Mouse (Mus musculus): ENCODE measurements around the gene Supt5.

The Supt5 gene

DNA sequence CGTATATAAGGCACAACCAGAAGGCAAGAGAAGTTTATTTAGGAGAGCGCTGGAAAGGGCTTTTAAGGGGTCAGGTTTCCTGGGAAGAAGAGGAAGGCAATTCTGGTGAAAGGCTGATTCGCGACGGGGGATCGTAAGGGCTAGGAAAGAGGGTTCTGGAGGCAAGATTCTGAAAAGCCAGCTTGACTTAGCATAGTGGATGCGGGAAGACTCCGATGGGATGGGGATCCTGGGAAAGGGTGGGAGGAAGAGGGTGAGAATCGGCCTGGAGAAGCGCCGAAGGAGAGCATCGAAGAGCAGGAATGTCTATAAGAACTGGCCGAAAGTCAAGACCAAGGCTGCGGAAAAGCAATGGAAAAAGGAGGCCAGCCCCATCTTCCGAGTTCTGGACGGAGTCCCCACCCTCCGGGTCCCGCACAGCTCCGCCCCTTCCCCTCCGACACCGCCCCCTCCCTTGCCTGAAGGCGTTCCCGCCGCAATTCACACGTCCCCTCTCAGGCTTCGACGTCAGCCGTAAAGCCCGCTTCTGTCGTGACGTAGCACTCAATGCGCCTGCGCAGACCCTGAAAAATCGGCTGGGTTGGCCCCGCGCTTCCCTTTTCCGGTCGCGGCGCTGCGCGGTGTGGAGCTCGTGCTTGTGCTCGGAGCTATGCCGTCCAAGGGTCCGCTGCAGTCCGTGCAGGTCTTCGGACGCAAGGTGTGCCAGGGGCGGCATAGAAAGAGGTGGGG, 11.8 kb upstream of the Supt5 start, which contains the start of gene Rps16:
Gene Rps16, plus strand, starts transcription at position 498 of the 729 bp plus-strand sequence.
- peak; percentile 98 for DNase-seq

DNA sequence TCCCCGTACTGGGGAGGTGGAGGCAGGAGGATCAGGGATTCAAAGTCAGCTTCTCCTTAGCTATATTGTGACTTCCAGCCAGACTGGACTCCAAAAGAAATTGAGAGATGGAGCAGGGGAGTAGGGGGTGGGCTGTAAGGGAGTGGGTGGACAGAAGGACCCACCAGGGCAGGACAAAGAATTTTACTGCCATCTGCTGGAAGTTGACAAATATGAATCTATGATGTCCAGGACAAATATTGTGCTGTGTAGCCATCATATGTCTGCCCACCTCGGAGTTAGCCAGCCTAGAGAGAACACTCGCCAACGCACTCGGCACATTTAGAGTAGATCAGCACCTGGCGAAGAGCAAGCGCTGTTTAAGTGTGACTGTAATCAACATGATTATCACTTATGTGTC, 10.1 kb upstream of the Supt5 start:
- no peak for DNase-seq

DNA sequence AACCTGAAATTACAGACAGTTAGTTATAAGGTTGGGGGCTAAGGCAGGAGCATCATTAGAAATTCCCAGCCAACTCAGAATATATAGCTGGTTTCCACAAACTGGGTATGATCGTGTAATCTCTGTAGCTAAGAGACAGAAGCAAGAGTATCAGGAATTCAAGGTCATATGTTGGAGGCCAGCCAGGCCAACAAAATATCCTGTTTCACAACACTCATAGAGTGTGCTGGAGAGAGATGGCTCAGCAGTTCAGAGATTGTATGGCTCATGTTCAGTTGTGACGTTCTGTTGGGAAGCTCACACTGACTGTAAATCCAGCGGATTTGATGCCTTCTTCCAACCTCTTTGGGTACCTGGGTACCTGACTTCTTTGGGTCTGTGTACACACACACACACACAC, 9.2 kb upstream of the Supt5 start:
- DNase-seq: no peak

DNA sequence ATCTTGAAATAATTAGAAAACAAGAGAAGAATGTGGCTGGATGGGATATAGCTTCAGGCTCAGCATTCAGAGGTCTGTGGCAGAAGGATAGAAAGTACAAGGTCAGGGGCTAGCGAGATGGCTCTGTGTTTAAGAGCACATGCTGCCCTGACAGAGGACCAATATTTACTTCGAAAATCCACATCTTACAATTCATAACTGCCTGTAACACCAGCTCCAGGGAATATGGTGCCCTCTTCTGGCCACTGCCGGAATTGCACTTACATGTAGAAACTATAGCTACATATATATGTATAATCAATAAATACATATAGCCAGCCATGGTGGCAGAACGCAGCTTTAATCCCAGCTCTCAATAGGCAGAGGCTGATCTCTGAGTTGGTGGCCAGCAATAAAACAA, 6.1 kb upstream of the Supt5 start:
- peak; percentile 30 for DNase-seq

DNA sequence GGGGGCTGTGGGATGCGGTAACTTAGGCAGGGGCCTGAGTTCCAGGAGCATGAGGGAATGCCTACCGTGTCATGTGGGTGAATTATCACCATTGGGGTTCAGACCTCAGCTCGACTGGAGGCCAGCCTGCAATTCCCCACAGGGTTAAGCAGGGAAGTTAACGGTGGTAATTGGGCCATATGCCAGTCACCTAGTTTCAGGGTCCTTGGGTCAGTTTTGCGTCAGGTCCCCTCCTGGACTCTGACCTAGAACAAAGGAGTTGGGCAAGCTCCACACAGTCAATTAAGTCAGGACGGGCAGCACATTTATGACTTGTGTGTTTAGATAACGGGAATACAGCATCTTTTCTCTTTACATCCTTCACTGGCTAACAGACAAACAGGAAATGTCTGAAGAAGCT, 2.8 kb upstream of the Supt5 start:
- no peak for DNase-seq

DNA sequence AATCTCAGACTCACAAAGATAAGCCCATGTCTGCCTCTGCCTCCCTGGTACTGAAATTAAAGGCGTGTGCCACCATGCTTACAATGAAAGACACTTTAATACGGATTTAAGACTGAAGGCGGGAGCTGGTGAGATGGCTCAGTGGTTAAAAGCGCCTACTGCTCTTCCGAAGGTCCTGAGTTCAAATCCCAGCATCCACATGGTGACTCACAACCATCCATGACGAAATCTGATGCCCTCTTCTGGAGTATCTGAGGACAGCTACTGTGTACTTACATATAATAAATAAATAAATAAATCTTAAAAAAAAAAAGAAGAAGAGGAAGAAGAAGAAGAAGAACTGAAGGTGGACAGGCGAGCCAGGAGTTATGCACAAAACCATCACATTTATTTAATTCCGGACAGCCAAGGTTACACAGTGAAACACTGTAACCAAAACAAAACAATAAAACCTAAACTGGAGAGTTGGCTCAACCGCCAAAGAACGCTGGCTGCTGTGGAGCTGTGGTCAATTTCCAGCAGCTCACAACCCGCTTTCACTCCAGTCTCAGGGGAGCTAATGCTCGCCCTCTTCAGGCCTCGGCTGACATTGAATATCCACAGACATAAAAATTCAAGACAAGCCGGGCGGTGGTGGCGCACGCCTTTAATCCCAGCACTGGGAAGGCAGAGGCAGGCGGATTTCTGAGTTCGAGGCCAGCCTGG, 819 bp upstream of the Supt5 start:
- DNase-seq: peak; percentile 11

DNA sequence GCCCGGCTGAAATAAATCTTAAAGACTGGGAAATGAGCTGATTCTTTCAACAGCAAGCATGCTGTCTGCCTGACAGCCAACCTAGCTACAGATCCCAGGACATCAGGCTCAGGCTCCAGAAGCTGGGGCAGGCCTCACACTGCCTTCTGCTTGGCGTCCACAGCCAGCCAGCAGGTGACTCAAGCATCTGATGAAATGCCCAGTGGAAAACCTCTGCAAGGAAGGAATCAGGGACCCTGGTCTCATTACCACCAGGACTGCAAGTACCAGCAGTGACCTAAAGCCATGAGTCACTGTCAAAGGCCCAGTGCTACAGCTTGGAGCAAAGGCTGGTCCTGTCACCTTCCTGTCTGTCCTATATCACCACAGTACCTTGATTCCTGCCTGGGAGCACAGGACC, 3.1 kb downstream of the Supt5 start:
- no peak for DNase-seq

DNA sequence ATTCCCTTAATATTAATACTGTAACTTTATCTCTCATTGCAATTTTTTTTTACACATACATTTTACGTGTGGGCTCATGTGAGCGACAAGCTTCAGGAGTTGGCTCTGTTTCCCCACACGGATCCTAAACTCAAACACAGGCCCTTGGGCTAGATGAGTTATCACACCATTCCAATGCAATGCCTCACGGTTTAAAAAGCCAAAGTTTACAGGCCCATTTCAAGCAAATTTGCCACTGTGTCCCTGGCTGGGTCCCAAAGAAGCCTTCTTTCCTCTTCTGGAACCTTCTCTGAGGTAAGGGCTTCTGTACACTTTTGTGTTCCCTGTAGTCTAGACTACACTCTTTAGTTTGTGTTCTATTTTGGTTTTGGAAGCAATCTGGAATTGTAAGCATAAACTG, 4.0 kb downstream of the Supt5 start:
- no peak for DNase-seq

DNA sequence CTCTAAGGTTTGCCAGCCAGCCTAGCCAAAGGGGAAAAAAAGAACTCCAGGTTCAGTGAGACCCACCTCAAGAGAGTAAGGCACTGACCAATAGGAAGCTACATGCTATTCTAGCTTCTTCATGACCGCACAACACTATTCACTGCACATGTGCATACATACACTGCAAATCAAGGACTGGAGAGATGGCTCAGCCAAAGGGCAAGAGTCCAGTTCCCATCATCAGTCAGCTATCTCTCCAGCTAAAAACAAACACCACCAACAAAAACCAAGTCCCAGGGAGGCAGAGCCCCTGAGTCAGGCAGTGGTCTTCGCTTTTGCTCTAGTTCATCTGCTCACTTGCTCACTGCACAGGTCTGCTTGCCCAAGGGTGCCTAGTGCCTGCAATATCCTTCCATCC, 10.3 kb downstream of the Supt5 start:
- no peak for DNase-seq

DNA sequence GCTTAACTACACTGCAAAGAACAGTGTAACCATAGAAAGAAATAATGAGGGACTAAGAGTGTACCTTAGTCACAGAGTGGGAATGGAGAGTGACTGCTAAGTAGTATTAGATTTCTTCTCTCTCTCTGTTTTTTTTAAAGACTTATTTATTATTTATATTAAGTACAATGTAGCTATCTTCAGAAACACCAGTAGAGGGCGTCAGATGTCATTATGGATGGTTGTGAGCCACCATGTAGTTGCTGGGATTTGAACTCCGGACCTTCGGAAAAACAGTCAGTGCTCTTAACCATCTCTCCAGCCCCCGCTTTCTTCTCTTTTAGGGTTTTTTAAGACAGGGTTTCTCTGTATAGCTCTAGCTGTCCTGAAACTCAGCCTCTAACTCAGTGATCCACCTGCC, 12.1 kb downstream of the Supt5 start:
- DNase-seq: no peak

DNA sequence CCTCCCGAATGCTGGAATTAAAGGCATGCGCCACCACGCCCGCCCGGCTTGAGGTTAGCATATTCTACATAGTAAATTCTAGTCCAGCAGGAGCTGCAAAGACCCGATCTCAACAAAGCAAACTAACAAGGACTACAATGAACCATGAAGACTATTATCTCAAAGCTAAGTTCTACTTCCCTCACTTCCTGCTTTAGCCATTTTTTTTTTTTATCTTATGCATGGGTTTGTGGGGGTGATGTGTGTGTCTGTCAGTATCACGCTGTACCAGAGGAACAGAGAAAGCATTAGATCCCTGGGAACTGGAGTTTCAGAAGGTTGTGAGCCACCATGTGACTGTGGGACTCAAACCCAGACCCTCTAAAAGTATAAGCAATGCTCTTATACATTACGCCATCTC, 13.3 kb downstream of the Supt5 start:
- no peak for DNase-seq

DNA sequence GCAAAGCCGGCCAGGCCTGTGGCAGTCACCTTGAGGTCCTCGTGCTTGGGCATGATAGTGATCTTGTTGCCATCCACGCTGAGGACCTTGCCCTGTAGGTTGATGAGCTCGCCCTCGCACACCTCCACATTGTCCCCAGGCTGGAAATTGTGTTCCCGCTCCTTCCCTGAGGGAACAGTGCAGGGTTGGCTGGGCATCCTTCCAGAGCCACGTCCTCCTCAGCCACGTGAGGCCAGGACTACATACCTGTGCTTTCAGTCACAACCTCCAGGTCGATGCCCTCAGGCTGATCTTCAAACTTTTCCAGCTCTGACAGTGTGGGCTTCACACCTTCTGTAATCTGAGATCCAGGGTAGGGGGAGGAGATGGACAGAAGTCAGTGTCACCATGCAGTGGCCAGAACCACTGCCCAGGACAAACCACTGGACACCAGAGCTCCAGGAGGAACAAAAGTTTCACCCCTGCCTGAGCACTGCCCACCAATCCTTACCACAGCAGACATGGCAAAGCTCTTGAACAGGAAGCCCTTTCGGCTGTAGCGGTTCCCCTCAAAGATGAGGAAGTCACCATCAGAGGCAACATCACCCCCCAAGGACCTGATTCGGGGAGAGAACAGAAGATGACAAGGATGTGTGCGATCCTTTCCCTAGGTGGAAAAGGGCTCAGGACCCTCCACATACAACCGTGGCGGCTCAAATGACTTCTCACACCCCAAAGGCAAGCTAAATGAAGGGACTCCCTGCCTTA, 16.4 kb downstream of the Supt5 start:
- no peak for DNase-seq

DNA sequence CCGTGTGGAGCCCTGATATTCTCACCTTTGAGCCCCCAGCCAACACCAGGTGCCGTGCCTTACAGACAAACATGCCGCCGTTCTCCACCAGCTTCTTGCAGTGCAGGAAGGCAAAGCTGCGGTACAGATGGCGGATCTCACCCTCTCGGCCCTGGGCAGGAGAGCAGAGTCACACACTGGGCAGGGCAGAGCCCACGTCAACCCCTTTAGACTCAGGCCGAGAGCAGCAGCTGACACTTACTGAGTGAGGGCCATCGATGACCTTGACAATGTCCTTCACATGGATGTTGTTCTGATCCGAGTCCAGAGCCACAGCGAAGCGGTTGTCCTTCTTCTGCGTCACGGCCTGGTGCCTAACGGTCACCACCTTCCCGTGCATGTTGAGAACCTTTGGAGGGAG, 19.8 kb downstream of the Supt5 start:
- no peak for DNase-seq

DNA sequence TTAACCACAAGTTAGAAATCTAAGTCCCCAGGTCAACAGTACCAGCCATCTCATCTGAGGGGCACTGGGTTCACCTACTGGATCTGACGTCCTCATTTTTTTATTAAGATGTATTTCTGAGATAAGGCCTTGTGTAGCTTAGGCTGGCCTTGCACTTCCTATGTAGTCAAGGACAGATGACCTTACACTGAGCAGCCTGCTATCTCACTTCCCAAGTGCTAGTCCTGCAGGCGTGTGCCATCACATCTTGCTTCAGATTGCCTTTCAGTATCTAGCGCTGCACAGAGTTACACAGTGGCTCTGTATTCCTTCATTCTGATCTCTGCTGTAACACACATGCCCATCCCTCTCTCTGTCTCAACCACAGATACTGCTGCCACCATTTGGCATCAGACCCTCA, 20.5 kb downstream of the Supt5 start:
- DNase-seq: no peak

DNA sequence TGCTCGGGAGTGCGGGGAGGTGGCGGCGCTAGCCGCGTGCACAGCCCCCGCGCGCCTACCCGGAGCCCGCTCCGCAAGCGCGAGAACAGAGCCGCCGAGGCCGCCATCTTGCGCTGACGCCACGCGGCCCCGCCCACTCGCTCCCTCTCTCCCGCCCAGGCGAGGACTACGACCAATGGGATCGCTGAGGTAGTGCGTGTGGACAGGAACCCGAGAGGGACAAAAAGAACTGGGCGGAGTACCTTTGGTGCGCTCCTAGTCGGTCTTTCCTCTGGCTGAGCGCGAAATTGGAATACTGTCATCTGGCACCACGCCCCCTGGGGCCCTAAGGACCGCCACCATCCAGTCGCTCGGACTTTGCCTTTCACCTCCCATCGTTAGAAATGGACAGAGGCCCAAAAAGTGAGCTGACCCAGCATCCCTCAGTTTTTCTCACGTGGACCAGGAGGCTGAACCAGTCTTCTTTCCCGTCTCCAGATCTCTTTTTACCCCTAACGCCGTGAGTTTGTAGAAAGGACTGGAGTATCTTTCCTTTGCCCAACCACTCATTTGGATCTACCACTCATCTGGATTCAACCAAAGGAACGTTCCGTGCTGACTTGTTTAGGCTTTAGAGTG, 26.5 kb downstream of the Supt5 start, which contains the start of gene Timm50:
Gene Timm50, minus strand, starts transcription at position 147 of the 618 bp plus-strand sequence.
- peak; percentile 98 for DNase-seq

DNA sequence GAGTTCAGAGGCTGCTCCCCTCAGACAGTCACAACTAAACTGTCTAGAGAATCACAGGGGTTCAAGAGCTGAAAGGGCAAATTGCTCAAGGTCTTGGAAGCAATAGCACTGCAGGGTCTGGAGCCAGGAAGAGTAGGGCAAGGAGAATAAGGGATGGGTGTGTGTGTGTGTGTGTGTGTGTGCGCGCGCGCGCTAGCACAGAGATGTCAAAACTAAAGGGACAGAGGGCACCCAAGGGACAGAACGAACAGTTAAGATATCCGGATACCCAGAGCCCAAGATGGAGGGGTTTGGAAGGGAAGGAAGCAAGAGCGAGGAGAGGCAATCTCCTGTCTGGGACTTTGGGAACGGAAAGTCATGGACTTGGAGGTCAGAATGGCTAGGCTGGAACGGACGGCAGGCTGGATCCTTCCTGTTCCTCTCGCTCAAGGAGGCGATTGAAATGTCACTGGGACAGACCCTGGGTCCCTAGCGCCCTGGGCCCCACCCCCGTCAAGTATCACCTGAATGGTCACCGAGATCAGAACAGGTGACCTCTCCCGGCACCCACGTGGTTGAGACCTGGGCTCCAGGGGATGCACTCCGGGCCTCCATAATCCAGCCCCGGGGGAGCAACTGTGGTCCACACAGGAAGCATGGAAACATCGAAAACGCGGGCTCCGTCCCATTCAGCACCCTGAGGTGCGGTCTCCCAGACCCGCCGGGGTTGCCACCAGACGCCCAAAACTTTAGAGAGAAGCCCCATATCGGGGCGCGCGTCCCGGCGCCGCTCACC, 27.2 kb downstream of the Supt5 start:
- DNase-seq: no peak

DNA sequence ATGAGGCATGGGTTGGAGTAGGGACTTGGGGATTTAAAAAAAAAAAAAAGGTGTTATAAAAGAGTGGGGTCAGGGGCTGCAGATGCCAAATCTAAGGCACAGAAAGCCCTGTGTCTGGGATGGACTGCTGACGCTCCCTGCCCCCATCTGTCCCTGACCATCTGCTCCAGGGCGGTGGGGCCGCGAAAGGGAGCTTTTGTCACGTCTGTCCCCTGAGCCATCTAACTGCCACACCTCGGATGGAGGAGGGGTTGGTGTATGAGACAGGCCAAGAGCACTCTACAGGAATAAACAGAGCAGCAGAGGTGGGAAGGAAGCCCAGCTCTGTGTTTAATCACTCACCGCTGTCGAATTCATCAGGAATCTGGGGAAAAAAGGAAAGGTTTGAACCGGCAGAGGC, 28.8 kb downstream of the Supt5 start:
- no peak for DNase-seq

DNA sequence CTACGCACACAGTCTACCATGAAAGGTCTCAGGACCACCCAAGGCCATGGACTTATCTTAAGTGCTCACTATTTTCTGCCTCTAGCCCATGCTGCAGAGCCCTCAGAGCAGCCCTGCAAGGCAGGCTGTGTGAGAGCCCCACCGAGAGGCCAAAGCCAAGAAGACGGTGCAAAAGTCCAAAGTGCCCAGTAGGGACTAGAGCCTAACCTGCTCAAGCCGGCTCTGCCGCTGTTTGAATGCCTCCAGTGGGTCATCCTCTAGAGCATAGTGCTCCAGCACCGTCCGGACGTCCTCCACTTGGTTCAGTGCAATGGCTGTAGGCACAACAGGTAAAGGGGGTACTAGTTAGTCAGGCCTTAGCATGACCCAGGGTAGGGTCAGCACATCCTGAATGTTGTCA, 32.3 kb downstream of the Supt5 start:
- DNase-seq: no peak

DNA sequence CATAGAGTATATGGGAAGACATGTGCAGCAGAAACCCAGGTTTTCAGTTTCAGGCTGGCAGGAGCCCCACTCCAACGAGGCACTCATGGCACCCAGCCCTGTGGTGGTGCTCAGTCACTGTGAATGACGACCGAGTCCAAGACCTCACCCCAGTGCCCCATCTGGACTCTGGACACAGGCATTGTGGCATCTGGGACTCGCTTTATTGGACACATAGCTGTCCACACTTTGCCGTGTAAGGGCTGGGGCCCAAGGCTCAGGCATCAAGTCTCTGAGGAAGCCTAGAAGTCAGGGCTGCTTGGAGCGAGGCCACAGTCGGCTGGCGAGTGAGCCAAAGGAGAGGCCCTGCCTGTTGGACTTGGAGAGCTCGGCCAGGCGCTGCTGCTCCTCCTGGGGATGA, 32.9 kb downstream of the Supt5 start:
- DNase-seq: no peak

DNA sequence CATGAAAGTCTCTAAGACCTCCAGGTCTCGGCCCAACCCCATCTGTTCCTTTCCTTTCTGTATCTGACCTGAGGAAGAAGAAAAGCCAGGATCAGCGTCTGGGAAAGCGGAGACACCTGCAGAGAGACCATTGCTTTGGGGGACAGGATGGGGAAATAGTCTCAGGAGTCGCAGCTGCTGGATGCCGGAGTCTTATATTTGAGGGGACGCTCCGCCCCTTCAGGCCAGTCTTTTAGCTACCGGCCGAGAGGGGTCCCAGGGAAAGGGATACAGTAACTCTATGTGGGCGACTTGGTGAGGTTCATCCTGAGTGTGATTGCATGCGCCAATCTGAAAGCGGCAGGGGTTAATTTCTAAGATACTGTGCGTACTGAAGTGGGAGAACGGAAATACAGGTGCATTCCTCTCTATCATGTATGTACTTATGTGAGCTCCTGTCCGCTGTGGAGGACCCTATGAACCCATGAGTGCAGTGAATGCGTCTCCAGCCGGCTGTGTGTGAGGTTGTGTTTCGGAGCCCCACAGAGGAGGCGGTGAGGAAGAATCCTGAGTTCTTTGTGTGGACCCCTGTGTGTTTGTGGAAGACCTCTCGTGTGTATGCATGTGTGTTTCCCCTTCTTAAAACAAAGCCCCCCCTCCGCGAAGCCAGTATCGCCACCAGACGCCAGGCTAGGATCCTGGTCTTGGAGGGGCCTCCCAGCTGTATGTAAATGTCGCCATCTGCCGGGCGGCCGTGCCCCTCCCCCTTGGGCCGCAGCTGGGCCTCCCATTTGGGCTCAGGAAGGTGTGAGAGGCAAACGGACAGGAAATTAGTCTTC, 36.7 kb downstream of the Supt5 start, which contains the start of gene Dll3:
Gene Dll3, minus strand, starts transcription at position 623 of the 818 bp plus-strand sequence.
- no peak for DNase-seq

DNA sequence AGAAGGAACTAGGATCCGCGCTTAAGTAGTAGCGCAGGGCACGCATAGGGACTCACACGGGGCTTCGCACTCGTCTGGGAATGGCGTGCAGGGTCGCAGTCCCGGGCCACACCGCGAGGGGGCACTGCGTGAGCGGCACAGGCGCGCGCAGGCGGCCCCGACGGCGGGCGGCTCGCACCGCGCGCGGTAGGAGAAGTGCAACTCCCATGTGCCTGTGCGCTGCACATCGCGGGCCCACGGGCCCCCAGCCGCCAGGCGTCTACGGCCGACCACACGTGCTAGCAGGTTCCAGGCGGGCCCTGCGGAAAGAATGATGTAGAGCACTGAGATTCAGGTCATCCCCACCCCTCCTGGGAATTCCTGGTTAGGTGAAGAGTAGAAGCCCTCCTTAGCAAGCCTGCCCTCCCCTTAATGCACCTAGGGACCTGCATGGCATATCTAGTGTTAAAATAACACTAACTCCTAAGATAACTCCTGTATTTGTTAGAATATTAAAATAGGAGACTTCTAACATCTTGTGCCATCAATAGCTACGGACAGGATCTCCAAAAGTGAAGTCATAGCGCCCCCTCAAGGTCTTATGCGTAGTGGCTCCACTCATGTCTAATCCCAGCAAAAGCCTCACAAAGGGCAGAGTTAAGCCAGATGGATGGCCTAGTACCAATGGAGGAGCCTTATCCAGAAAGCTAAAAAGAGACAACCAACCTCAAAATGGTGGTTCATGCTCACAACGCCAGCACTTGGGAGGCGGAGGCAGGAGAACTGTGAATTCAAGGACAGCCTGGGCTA, 39.5 kb downstream of the Supt5 start:
- DNase-seq: peak; percentile 24

All from right cerebral cortex, adult 18-20 months (tissue).